Mouse (Mus musculus) cerebellum, adult 2 months (tissue): ENCODE measurements around the gene Arhgap17.

Source experiments
- CTCF ChIP-seq: fragments of 200-500 bp; IDR thresholded peaks from 2 replicates; pipeline ENCODE4 v1.5.1; 2011; ENCODE audit warnings: low read depth, mild to moderate bottlenecking, control low read depth, low read length, moderate library complexity, borderline replicate concordance; ENCODE audit not compliant: insufficient read depth
- POLR2A ChIP-seq: fragments of 200-500 bp; IDR thresholded peaks from 2 replicates; pipeline ENCODE4 v1.6.1; 2011; ENCODE audit warnings: low read length, control low read depth, borderline replicate concordance; ENCODE audit not compliant: insufficient read depth

GRCm38 (mm10) chr7:123359101-123359500 is 10.6 kb downstream of the Arhgap17 start:
- no peak for TF ChIP-seq POLR2A
- no peak for TF ChIP-seq CTCF
